Mouse (Mus musculus): ENCODE measurements around the gene Cyb5rl. TPM values are rescaled to one million over a fixed set of nuclear protein-coding genes. Genes with fewer than 3 reads are reported as not detected.
A peak's percentile ranks its signal among the peaks of the same experiment; 100 is the strongest.

Cyb5rl gene
- total and polyA plus RNA-seq, 2 experiments from 2014 or later: 5.8 to 33.0 TPM

DNA sequence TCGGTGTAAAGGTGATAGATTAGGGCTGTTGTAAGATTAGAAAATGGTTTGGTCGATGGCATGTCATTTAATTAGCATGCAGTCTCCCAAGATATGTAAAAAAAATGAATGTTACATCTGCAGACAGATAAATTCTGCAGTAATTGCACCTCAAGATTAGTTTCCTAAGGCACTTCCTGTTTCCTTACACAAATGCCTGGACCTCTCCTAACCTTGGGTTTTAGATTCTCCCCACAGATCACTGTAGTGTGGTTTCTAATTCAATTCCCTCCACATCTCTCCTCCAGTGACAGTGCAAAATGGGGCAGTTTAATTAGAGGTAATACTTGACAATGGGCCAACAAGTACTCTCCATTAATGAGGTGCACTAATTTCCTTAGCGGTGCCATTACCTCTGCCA lies 3.6 kb upstream of the Cyb5rl start:
- H3K36me3 ChIP-seq (replicated peaks; ENCODE audit: control insufficient read depth, insufficient read depth, low read length): peaks cover 64% of the 10 kb centered on the region
- WGBS: 64% methylated on average over 3 of the region's 3 CpGs
- no peak overlapping the region for H3K27ac ChIP-seq (ENCODE audit: low read depth)
- TF ChIP-seq CTCF (IDR thresholded peaks at IDR 0.05; ENCODE audit: low read depth) (no peak), EP300 (IDR thresholded peaks at IDR 0.05; ENCODE audit: low read depth) (no peak)
- no peak overlapping the region for H3K4me3 ChIP-seq (ENCODE audit: low read depth, low read length)
- no peak for ATAC-seq (ENCODE audit: insufficient read depth, low read depth)
- H3K4me1 ChIP-seq (ENCODE audit: control insufficient read depth, insufficient read depth): peaks cover 14% of the 10 kb centered on the region
- DNase-seq (ENCODE audit: low spot score): no peak
- no peak overlapping the region for H3K9ac ChIP-seq (replicated peaks; ENCODE audit: low read depth, low read length)
- no peak overlapping the region for H3K4me2 ChIP-seq (ENCODE audit: low read depth, low read length)
- H3K27me3 ChIP-seq (ENCODE audit: control insufficient read depth, insufficient read depth, low read length): no peaks in the 10 kb centered on the region
- no peaks in the 10 kb centered on the region for H3K9me3 ChIP-seq (replicated peaks; ENCODE audit: control insufficient read depth, low read length)

GRCm38 (mm10) chr4:107064394-107065098 lies 2.2 kb upstream of the Cyb5rl start:
- ATAC-seq (ENCODE audit: insufficient read depth, low read depth) (no peak), DNase-seq (ENCODE audit: low spot score) (no peak)
- Histone ChIP-seq H3K4me3 (ENCODE audit: low read depth, low read length) (no peak overlapping the region), H3K9me3 (replicated peaks; ENCODE audit: control insufficient read depth, low read length) (no peaks in the 10 kb centered on the region), H3K9ac (replicated peaks; ENCODE audit: low read depth, low read length) (no peak overlapping the region), H3K4me1 (ENCODE audit: control insufficient read depth, insufficient read depth) (peaks cover 14% of the 10 kb centered on the region), H3K36me3 (replicated peaks; ENCODE audit: control insufficient read depth, insufficient read depth, low read length) (peaks cover 51% of the 10 kb centered on the region), H3K4me2 (ENCODE audit: low read depth, low read length) (no peak overlapping the region), H3K27me3 (ENCODE audit: control insufficient read depth, insufficient read depth, low read length) (no peaks in the 10 kb centered on the region), H3K27ac (ENCODE audit: low read depth) (no peak overlapping the region)
- TF ChIP-seq CTCF (IDR thresholded peaks at IDR 0.05; ENCODE audit: low read depth): no peak
- no peak for TF ChIP-seq EP300 (IDR thresholded peaks at IDR 0.05; ENCODE audit: low read depth)
- 90% methylated on average over 5 of the region's 5 CpGs for WGBS

GRCm38 (mm10) chr4:107067151-107067840 lies 508 bp downstream of the Cyb5rl start:
- H3K27me3 ChIP-seq (ENCODE audit: control insufficient read depth, insufficient read depth, low read length): no peaks in the 10 kb centered on the region
- WGBS: 4% methylated on average over 33 of the region's 33 CpGs
- peak overlapping the region; percentile 70 for H3K4me3 ChIP-seq (ENCODE audit: low read depth, low read length)
- peaks cover 14% of the 10 kb centered on the region for H3K4me1 ChIP-seq (ENCODE audit: control insufficient read depth, insufficient read depth)
- peak overlapping the region; percentile 81 for H3K9ac ChIP-seq (replicated peaks; ENCODE audit: low read depth, low read length)
- no peaks in the 10 kb centered on the region for H3K9me3 ChIP-seq (replicated peaks; ENCODE audit: control insufficient read depth, low read length)
- peak overlapping the region; percentile 44; the same call in 1 of the 2 replicates for H3K27ac ChIP-seq (ENCODE audit: low read depth)
- ATAC-seq (ENCODE audit: insufficient read depth, low read depth) (peak; percentile 37), DNase-seq (ENCODE audit: low spot score) (no peak)
- TF ChIP-seq EP300 (IDR thresholded peaks at IDR 0.05; ENCODE audit: low read depth): no peak
- TF ChIP-seq CTCF (IDR thresholded peaks at IDR 0.05; ENCODE audit: low read depth): no peak
- H3K36me3 ChIP-seq (replicated peaks; ENCODE audit: control insufficient read depth, insufficient read depth, low read length): peaks cover 25% of the 10 kb centered on the region
- peak overlapping the region; percentile 100 for H3K4me2 ChIP-seq (ENCODE audit: low read depth, low read length)

GRCm38 (mm10) chr4:107072343-107072742 lies 5.6 kb downstream of the Cyb5rl start:
- no peak for TF ChIP-seq EP300 (IDR thresholded peaks at IDR 0.05; ENCODE audit: low read depth)
- no peak for TF ChIP-seq CTCF (IDR thresholded peaks at IDR 0.05; ENCODE audit: low read depth)
- peaks cover 5% of the 10 kb centered on the region; the same call in 1 of the 2 replicates for H3K4me1 ChIP-seq (ENCODE audit: control insufficient read depth, insufficient read depth)
- no peak overlapping the region for H3K9ac ChIP-seq (replicated peaks; ENCODE audit: low read depth, low read length)
- no peaks in the 10 kb centered on the region for H3K9me3 ChIP-seq (replicated peaks; ENCODE audit: control insufficient read depth, low read length)
- WGBS: 82% methylated on average over 9 of the region's 9 CpGs
- H3K27me3 ChIP-seq (ENCODE audit: control insufficient read depth, insufficient read depth, low read length): no peaks in the 10 kb centered on the region
- H3K27ac ChIP-seq (ENCODE audit: low read depth): no peak overlapping the region
- no peak for DNase-seq (ENCODE audit: low spot score)
- ATAC-seq (ENCODE audit: insufficient read depth, low read depth): no peak
- H3K4me3 ChIP-seq (ENCODE audit: low read depth, low read length): no peak overlapping the region
- H3K4me2 ChIP-seq (ENCODE audit: low read depth, low read length): no peak overlapping the region
- no peaks in the 10 kb centered on the region for H3K36me3 ChIP-seq (replicated peaks; ENCODE audit: control insufficient read depth, insufficient read depth, low read length)

GRCm38 (mm10) chr4:107075456-107075855 lies 8.7 kb downstream of the Cyb5rl start:
- ATAC-seq (ENCODE audit: insufficient read depth, low read depth) (no peak), DNase-seq (ENCODE audit: low spot score) (no peak)
- 77% methylated on average over 5 of the region's 5 CpGs for WGBS
- no peak overlapping the region for H3K4me2 ChIP-seq (ENCODE audit: low read depth, low read length)
- no peaks in the 10 kb centered on the region for H3K27me3 ChIP-seq (ENCODE audit: control insufficient read depth, insufficient read depth, low read length)
- no peak overlapping the region for H3K9ac ChIP-seq (replicated peaks; ENCODE audit: low read depth, low read length)
- H3K27ac ChIP-seq (ENCODE audit: low read depth): no peak overlapping the region
- H3K4me3 ChIP-seq (ENCODE audit: low read depth, low read length): no peak overlapping the region
- 0 out of 2 replicates have a peak, but pooled peaks cover 4% of the 10 kb centered on the region for H3K4me1 ChIP-seq (ENCODE audit: control insufficient read depth, insufficient read depth)
- no peaks in the 10 kb centered on the region for H3K36me3 ChIP-seq (replicated peaks; ENCODE audit: control insufficient read depth, insufficient read depth, low read length)
- TF ChIP-seq CTCF (IDR thresholded peaks at IDR 0.05; ENCODE audit: low read depth) (no peak), EP300 (IDR thresholded peaks at IDR 0.05; ENCODE audit: low read depth) (no peak)
- no peaks in the 10 kb centered on the region for H3K9me3 ChIP-seq (replicated peaks; ENCODE audit: control insufficient read depth, low read length)

Measured in heart, postnatal 0 days (tissue).